Mouse (Mus musculus) 3T3-L1 (cell line): ENCODE measurements around the gene Bcl3.
"Not testable (repeated sequence)": the region's sequence is repeated elsewhere in the genome, so short reads cannot be mapped to it uniquely, and the experiment has no call there.

Experiments used
- DNase-seq: peaks from one replicate; pipeline ENCODE4 v3.0.0-alpha.2; 2015; ENCODE audit warnings: low read depth, low spot score

The Bcl3 gene

GRCm38 (mm10) chr7:19806356-19806969 lies 16.1 kb downstream of the Bcl3 start:
- no peak for DNase-seq

GRCm38 (mm10) chr7:19802995-19803394 lies 19.6 kb downstream of the Bcl3 start:
- DNase-seq = peak; percentile 71

- DNase-seq = peak; percentile 85
These were observed 21.8 kb downstream of the Bcl3 start for GRCm38 (mm10) chr7:19800764-19801163.

GRCm38 (mm10) chr7:19796697-19797588 lies 25.6 kb downstream of the Bcl3 start, which contains the start of gene Cblc:
Cblc (minus strand) TSS chr7:19796809.
- DNase-seq = peak; percentile 82

- DNase-seq = no peak
These were observed 26.3 kb downstream of the Bcl3 start for GRCm38 (mm10) chr7:19796254-19796653.

GRCm38 (mm10) chr7:19795236-19795635 lies 27.3 kb downstream of the Bcl3 start:
- no peak for DNase-seq

- no peak for DNase-seq
These were observed 29.6 kb downstream of the Bcl3 start for GRCm38 (mm10) chr7:19792701-19793630.

GRCm38 (mm10) chr7:19791504-19791903 lies 31.1 kb downstream of the Bcl3 start:
- DNase-seq = not testable (repeated sequence)

GRCm38 (mm10) chr7:19789904-19790347 lies 32.6 kb downstream of the Bcl3 start:
- DNase-seq = peak; percentile 74

- DNase-seq = no peak
These were observed 36.6 kb downstream of the Bcl3 start for GRCm38 (mm10) chr7:19785874-19786458.

GRCm38 (mm10) chr7:19784764-19785535 lies 37.6 kb downstream of the Bcl3 start:
- no peak for DNase-seq

- DNase-seq = no peak
These were observed 38.9 kb downstream of the Bcl3 start for GRCm38 (mm10) chr7:19783630-19784029.

- DNase-seq = peak; percentile 23
These were observed 39.9 kb downstream of the Bcl3 start for GRCm38 (mm10) chr7:19782645-19783044.

- no peak for DNase-seq
These were observed 40.8 kb downstream of the Bcl3 start for GRCm38 (mm10) chr7:19781741-19782140.

- DNase-seq = no peak
These were observed 42.7 kb downstream of the Bcl3 start for GRCm38 (mm10) chr7:19779903-19780302.

GRCm38 (mm10) chr7:19778645-19779044 lies 43.9 kb downstream of the Bcl3 start:
- no peak for DNase-seq

GRCm38 (mm10) chr7:19777049-19777723 lies 45.4 kb downstream of the Bcl3 start:
- DNase-seq = no peak

- no peak for DNase-seq
These were observed 50.9 kb downstream of the Bcl3 start for GRCm38 (mm10) chr7:19771682-19772081.

- DNase-seq = no peak
These were observed 51.6 kb downstream of the Bcl3 start, which contains the start of gene Bcam for GRCm38 (mm10) chr7:19770984-19771391. Bcam (minus strand) TSS chr7:19771016.

- DNase-seq = no peak
These were observed 52.2 kb downstream of the Bcl3 start for GRCm38 (mm10) chr7:19770375-19770754.
